Mouse (Mus musculus) forebrain, postnatal 0 days (tissue): ENCODE measurements at regions not wholly inside any gene's neighbourhood (a gene's known extent, or its start where the extent isn't known, plus 50 kb on each side); places are given as distances from the start of the nearest gene placed in this dataset.

ENCODE experiments used
- ATAC-seq: fragments of 200-750 bp; cut with Nextera tagmentation; 2 replicates; pipeline ENCODE4 v1.8.0; 2017; ENCODE audit warnings: mild to moderate bottlenecking, moderate library complexity
- DNase-seq: peaks from one replicate; pipeline ENCODE4 v3.0.0-alpha.2; 2015
- H3K27ac ChIP-seq: fragments of 300-500 bp; sonication (generic); 2 replicates; pipeline ENCODE4 v1.5.1; 2014; ENCODE audit warnings: low read depth, mild to moderate bottlenecking, antibody characterized with exemption, low read length, moderate library complexity, mixed read lengths
- H3K27me3 ChIP-seq: fragments of 300-500 bp; sonication (generic); 2 replicates; pipeline ENCODE4 v1.6.1; 2014; ENCODE audit warnings: mild to moderate bottlenecking, low read length, mixed read lengths; ENCODE audit not compliant: insufficient read depth
- H3K36me3 ChIP-seq: fragments of 300-500 bp; sonication (generic); 2 replicates; pipeline ENCODE4 v1.6.1; 2014; ENCODE audit warnings: mild to moderate bottlenecking, moderate library complexity; ENCODE audit not compliant: insufficient read depth
- H3K4me1 ChIP-seq: fragments of 300-500 bp; sonication (generic); 2 replicates; pipeline ENCODE4 v1.6.1; 2014; ENCODE audit warnings: antibody characterized with exemption; ENCODE audit not compliant: insufficient read depth
- H3K4me2 ChIP-seq: fragments of 300-500 bp; sonication (generic); 2 replicates; pipeline ENCODE4 v1.6.1; 2014; ENCODE audit warnings: low read depth, mild to moderate bottlenecking, moderate library complexity
- H3K4me3 ChIP-seq: fragments of 300-500 bp; sonication (generic); 2 replicates; pipeline ENCODE4 v1.5.1; 2014; ENCODE audit warnings: low read depth, low read length, mixed read lengths
- H3K9ac ChIP-seq: fragments of 300-500 bp; sonication (generic); 2 replicates; pipeline ENCODE4 v1.6.1; 2014; ENCODE audit warnings: mild to moderate bottlenecking
- H3K9me3 ChIP-seq: fragments of 300-500 bp; sonication (generic); 2 replicates; pipeline ENCODE4 v1.6.1; 2016; ENCODE audit warnings: low read length
- CTCF ChIP-seq: sonication (generic); IDR thresholded peaks from 2 replicates; pipeline ENCODE4 v1.5.1; 2016; ENCODE audit warnings: antibody characterized with exemption, control low read depth, low read depth
- WGBS: fragments of 180-500 bp; shearing (Covaris S2); extraction: QIAGEN DNeasy Blood & Tissue Kit; methylation state at CpG from one replicate; pipeline ENCODE4 v1.1.7; 2014; 5-methylcytosine and 5-hydroxymethylcytosine counted together

GRCm38 (mm10) chr1:193450814-193451213 lies 80.7 kb upstream of the Camk1g start:
- WGBS, result 38% methylated on average over 3 of the region's 3 CpGs

GRCm38 (mm10) chr1:193450201-193450600 lies 80.1 kb upstream of the Camk1g start:
- Histone ChIP-seq H3K27me3 (no peaks in the 10 kb centered on the region), H3K27ac (no peak overlapping the region), H3K9me3 (no peaks in the 10 kb centered on the region), H3K4me3 (no peak overlapping the region), H3K9ac (no peak overlapping the region), H3K4me1 (no peaks in the 10 kb centered on the region), H3K4me2 (no peak overlapping the region), H3K36me3 (no peaks in the 10 kb centered on the region)
- ATAC-seq (no peak), DNase-seq (no peak)
- 67% methylated on average over 6 of the region's 6 CpGs for WGBS
- no peak for TF ChIP-seq CTCF

More at GRCm38 (mm10) chr1:193450814-193451213, 80.7 kb upstream of the Camk1g start:
- Histone ChIP-seq H3K27me3 (no peaks in the 10 kb centered on the region), H3K4me2 (no peak overlapping the region), H3K36me3 (no peaks in the 10 kb centered on the region), H3K4me1 (no peaks in the 10 kb centered on the region), H3K9ac (no peak overlapping the region), H3K9me3 (no peaks in the 10 kb centered on the region), H3K4me3 (no peak overlapping the region), H3K27ac (no peak overlapping the region)
- no peak for TF ChIP-seq CTCF
- DNase-seq, result no peak
- ATAC-seq, result no peak

GRCm38 (mm10) chr1:193449394-193450103 lies 79.5 kb upstream of the Camk1g start:
- Histone ChIP-seq H3K9ac (no peak overlapping the region), H3K4me2 (no peak overlapping the region), H3K4me3 (no peak overlapping the region), H3K36me3 (no peaks in the 10 kb centered on the region), H3K4me1 (no peaks in the 10 kb centered on the region), H3K27ac (peak overlapping the region; percentile 16; the same call in 1 of the 2 replicates), H3K9me3 (no peaks in the 10 kb centered on the region), H3K27me3 (no peaks in the 10 kb centered on the region)
- DNase-seq (peak; percentile 89), ATAC-seq (peak; percentile 76)
- TF ChIP-seq CTCF, result peak; percentile 81
- WGBS, result 8% methylated on average over 7 of the region's 7 CpGs

GRCm38 (mm10) chr1:193448793-193449393 lies 78.8 kb upstream of the Camk1g start:
- no peaks in the 10 kb centered on the region for H3K9me3 ChIP-seq
- WGBS, result 68% methylated on average over 3 of the region's 3 CpGs
- H3K27ac ChIP-seq, result no peak overlapping the region
- H3K4me1 ChIP-seq, result no peaks in the 10 kb centered on the region
- no peak for DNase-seq
- H3K4me3 ChIP-seq, result no peak overlapping the region
- no peak overlapping the region for H3K9ac ChIP-seq
- H3K27me3 ChIP-seq, result no peaks in the 10 kb centered on the region
- no peak overlapping the region for H3K4me2 ChIP-seq
- H3K36me3 ChIP-seq, result no peaks in the 10 kb centered on the region
- TF ChIP-seq CTCF, result no peak
- no peak for ATAC-seq

GRCm38 (mm10) chr1:193447647-193448046 lies 77.5 kb upstream of the Camk1g start:
- no peak overlapping the region for H3K4me3 ChIP-seq
- H3K9ac ChIP-seq, result no peak overlapping the region
- no peak overlapping the region for H3K4me2 ChIP-seq
- H3K4me1 ChIP-seq, result no peaks in the 10 kb centered on the region
- H3K9me3 ChIP-seq, result no peaks in the 10 kb centered on the region
- 70% methylated on average over 5 of the region's 5 CpGs for WGBS
- no peak for TF ChIP-seq CTCF
- H3K36me3 ChIP-seq, result no peaks in the 10 kb centered on the region
- no peaks in the 10 kb centered on the region for H3K27me3 ChIP-seq
- peak; percentile 63 for ATAC-seq
- 0 out of 2 replicates have a peak overlapping the region, but pooled peaks have one; percentile 9 for H3K27ac ChIP-seq
- DNase-seq, result peak; percentile 46

- no peak for TF ChIP-seq CTCF
- H3K9me3 ChIP-seq, result no peaks in the 10 kb centered on the region
- 86% methylated on average over 1 of the region's 1 CpGs for WGBS
- H3K9ac ChIP-seq, result no peak overlapping the region
- no peak overlapping the region for H3K4me2 ChIP-seq
- H3K27ac ChIP-seq, result no peak overlapping the region
- no peaks in the 10 kb centered on the region for H3K36me3 ChIP-seq
- no peak overlapping the region for H3K4me3 ChIP-seq
- DNase-seq, result no peak
- H3K27me3 ChIP-seq, result no peaks in the 10 kb centered on the region
- no peak for ATAC-seq
- H3K4me1 ChIP-seq, result no peaks in the 10 kb centered on the region
Measured at GRCm38 (mm10) chr1:193443964-193444676, 74.0 kb upstream of the Camk1g start.

- no peaks in the 10 kb centered on the region for H3K36me3 ChIP-seq
- 0% methylated on average over 1 of the region's 1 CpGs for WGBS
- no peak overlapping the region for H3K4me2 ChIP-seq
- no peak overlapping the region for H3K4me3 ChIP-seq
- DNase-seq, result no peak
- no peak for ATAC-seq
- H3K27ac ChIP-seq, result no peak overlapping the region
- no peaks in the 10 kb centered on the region for H3K27me3 ChIP-seq
- peak; percentile 36 for TF ChIP-seq CTCF
- no peaks in the 10 kb centered on the region for H3K9me3 ChIP-seq
- no peaks in the 10 kb centered on the region for H3K4me1 ChIP-seq
- H3K9ac ChIP-seq, result no peak overlapping the region
Measured at GRCm38 (mm10) chr1:193440512-193440911, 70.4 kb upstream of the Camk1g start.
